Mouse (Mus musculus) layer of hippocampus, postnatal 14 days (tissue): ENCODE measurements around the gene Prpf38b. TPM values are rescaled to one million over a fixed set of nuclear protein-coding genes. Genes with fewer than 3 reads are reported as not detected.

Experiments used
- DNase-seq, 2 experiments: peaks; one replicate each; pipeline ENCODE4 v3.0.0; 2021 to 2022; ENCODE audit warnings: low spot score in 2 of 2, mixed read lengths in 1 of 2
- long read RNA-seq, 2 experiments: library from polyadenylated mRNA; stranded (forward); transcript quantifications; one replicate each; pipeline ENCODE4 v2.0.0; 2021
- total RNA-seq, 2 experiments: library from RNA; stranded (reverse); gene quantifications; 2 replicates each; pipeline ENCODE4 v1.2.3; 2021

Prpf38b gene
- total RNA-seq: 10 to 100 TPM; 46.4 to 52.6 TPM
- long read RNA-seq, experiment 1, partial matches to known transcripts: 0 of 4 reads
- long read RNA-seq, experiment 1, other reads (novel, unspliced or antisense): 2 of 4 reads
- long read RNA-seq, experiment 2, transcript Prpf38b-201 (6 exons, 3,026 nt): major isoform, 11 of 17 reads
- long read RNA-seq, experiment 2, partial matches to known transcripts: 2 of 17 reads
- long read RNA-seq, experiment 2, other reads (novel, unspliced or antisense): 3 of 17 reads

DNA sequence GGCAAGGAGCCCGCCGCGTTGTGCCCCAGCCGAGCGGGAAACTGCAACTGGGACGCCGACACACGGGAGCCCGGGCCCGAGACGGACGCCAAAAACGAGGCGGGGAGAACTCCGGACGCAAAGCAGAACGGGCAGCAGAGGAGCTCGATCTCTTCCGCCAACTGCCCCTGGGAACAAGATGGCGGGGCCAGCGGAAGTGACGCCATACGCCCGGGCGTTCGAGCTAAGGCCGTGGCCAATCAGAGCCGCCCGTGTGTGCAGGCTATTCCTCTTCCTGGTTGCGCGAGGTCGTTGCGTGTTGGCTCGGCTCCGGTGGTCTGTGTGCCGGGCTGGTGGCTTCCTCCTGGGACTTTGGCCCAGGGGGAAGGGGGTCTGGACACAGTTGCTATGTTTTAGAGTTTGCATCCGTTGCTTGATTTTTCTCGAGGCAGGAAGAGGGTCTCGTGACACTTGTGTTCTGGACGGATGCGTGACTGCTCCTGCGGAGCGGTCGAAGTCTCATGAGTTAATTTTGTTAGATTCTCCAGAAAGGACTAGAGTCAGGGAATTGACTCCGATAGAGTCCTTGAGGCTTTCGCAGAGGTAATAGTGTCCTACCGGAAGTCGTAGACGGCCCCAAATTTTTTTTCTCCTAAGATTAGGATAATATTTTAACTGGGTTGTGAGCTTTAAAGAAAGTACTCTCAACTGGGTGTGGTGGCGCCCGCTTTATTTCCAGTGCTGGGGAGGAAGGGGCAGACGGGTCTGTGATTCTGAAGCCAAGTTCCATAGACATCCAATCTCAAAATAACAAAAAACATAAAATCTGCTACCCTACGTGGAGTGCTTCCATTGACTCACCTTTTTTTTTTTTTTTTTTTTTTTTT, at the start of gene Prpf38b:
TSS of gene Prpf38b (minus strand) at position 180 of the 866 bp plus-strand sequence.
- peak; percentile 90 to 97 for DNase-seq

GRCm38 (mm10) chr3:108961226-108961625, 49.7 kb upstream of the Prpf38b start:
- peak in 1 of 2 experiments; percentile 34 for DNase-seq

GRCm38 (mm10) chr3:108959680-108960295, 48.3 kb upstream of the Prpf38b start:
- DNase-seq: no peak

GRCm38 (mm10) chr3:108957976-108958375, 46.4 kb upstream of the Prpf38b start:
- no peak for DNase-seq

- no peak for DNase-seq
Measured at GRCm38 (mm10) chr3:108940996-108941395, 29.5 kb upstream of the Prpf38b start.

- no peak for DNase-seq
Measured at GRCm38 (mm10) chr3:108940001-108940633, 28.6 kb upstream of the Prpf38b start, which contains the start of gene Gm9857. Gm9857 (minus strand) TSS chr3:108940445.

DNA sequence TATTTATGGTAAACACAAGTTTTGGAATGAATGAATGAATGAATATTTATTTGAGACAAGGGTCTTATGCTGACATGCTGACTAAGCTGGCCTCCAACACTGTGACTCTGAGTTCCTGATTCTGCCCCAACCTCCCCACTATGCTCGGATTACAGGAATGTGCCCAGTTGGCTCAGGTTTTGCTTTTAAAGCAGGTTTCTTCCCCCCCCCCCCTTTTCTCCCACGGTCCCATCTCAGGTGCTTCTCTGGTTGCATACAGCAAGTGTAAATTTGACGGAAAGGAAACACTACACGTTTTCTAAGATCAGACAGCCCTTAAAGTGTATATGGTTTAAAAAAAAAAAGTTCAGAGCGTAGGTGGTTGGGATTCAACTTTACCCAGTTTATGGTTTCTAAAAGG, 28.0 kb upstream of the Prpf38b start, which contains the start of gene Henmt1:
TSS of gene Henmt1 (plus strand) at position 301 of the 400 bp plus-strand sequence.
- no peak for DNase-seq

GRCm38 (mm10) chr3:108938691-108939090, 27.2 kb upstream of the Prpf38b start:
- DNase-seq: no peak

DNA sequence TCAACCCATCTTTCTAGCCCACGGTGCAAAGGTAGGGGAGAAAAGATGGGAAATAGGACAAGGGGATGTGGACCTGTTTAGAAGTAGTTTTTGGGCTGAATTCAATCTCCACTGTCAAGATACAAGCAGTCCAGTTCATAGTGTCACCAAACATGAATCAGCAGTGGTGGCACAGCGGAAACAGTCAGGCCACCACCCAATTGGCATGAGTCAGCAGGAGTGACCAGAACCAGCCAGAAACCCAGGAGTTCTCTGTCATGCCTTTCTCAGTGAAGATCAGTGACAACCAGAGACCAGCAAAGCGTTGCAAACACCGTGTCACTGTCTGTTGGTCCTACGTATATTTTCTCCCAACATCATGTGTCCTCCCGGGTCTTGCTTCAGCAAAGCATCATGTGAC, 22.0 kb upstream of the Prpf38b start:
- DNase-seq: no peak

DNA sequence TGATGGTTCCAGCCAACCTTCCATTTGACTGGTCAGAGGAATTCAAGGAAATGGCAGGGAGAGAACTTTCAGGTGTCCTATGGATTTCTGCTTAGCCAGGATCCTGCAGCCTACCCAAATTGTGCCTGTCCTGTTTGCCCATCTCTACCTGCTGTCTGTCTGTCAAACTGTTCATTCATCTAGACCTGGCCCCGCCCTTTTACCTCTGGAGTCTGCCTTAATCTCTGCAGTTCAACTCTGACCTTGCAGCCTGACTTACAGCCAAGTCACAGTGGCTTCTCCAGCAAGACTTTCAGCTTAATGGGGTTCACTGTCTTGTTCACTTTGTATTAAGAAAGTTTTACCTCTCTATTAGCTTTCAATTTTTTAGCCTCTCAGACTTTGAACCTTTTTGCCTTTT, 14.8 kb upstream of the Prpf38b start:
- no peak for DNase-seq

DNA sequence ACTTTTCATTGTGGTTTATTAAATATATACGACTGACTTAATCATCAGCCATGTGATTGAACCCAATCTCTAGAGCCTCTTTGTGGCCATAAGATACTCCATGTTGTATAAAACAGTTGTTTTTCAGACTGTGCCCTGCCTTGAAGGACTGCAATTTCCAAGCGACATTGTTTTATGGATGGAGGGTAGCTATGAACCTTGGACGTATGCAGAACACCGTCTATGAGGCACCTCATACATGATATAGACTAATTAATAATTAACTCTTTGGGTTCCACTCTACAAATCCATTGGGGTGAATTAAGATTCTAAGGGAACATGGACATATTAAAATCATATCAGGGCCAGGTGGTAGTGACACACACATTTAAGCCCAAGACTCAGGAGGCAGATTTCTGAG, 14.2 kb upstream of the Prpf38b start:
- no peak for DNase-seq

GRCm38 (mm10) chr3:108921822-108922221, 10.3 kb upstream of the Prpf38b start:
- DNase-seq: no peak

DNA sequence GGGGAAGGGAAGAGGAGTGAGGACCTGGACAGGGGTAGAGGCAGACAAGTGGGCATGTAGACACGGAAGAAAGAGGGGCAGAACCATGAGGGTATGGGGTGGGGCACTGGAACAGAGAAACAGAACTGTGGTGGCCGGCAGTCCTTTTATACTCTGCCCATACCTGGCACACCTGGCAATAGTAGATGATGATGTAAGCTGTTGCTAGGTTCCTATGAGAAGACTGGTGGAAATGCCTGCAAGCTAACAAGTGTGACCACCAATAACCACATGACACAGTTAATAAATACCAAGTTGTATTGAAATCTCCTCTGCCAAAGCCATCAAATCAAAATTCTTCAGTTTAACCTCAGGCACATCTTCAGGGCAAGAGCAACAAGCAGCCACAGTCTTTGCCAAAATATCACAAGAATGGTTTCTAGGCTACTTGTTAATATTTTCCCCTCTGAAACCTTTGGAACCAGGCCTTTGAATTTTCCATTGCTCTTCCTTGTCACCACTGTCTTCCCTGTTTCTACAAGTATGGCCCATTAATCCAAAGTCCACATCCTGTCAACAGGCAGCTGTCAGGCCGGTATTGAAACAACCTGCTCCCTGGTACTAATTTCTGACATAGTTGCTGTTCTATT, 9.0 kb upstream of the Prpf38b start:
- no peak for DNase-seq

- DNase-seq: no peak
Measured at GRCm38 (mm10) chr3:108918852-108919251, 7.3 kb upstream of the Prpf38b start.

DNA sequence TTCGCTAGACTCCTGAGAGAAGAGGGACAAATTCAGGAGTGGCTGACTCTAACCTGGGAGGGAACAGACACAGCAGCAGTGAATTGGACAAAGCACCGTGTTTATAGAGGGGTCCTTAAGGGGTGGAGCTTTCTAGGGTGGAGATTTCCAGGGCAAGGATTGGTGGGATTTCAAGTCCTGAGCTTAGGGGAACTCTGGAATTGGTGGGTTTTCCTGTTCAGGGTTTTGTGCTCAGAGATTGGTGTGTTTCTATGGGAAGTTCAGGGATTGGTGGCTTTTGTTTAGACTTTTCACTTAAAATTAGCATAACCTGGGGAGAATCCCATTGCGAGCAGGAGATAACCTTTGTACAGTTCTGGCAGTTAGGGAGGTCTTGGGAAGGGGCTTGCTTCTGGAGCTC, 6.5 kb upstream of the Prpf38b start:
- no peak for DNase-seq

GRCm38 (mm10) chr3:108916857-108917256, 5.3 kb upstream of the Prpf38b start:
- no peak for DNase-seq

GRCm38 (mm10) chr3:108915999-108916398, 4.5 kb upstream of the Prpf38b start:
- DNase-seq: peak in 1 of 2 experiments; percentile 60

DNA sequence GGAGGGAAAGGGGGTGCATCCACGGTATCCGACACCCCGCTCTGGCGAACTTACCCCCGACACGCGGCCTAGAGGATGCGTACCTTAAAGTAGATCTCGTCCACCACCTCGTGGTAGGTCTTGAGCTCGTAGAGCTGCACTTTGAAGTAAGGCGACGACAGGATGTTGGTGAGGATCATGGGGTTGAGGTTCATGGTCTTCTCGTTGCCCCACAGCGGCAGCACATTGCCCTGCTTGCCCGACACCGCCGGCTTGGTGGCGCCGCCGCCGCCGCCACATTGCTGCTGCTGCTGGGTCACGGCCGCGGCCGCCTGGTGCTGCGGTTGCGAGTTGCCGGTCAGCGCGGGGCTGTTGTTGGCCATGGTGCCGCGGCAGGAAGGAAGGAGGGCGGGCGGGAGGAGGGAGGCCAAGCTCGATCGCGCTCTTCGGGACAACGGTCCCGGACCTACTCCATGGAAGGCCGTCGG, 413 bp downstream of the Prpf38b start:
- DNase-seq: peak; percentile 62 to 63

GRCm38 (mm10) chr3:108910303-108911080, 1.0 kb downstream of the Prpf38b start:
- DNase-seq: no peak

DNA sequence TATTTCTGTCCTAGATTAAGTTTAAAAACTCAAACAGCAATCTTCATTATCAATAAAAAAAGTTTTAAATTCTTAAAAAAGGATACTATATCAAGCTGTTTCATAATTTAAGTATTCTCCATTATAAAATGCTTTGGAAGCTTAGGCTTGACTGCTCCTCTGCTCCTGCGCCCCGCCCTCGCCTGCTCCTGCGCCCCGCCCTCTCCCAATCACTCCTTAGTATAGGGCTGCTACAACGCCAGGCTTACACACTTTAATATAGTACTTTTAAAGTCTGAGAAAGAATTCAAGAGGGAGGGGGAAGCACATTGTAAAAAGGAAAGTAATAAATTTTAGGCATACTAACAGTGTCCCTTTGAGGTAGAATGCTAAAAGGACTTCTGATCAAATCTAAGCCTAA, 8.6 kb downstream of the Prpf38b start:
- no peak for DNase-seq
